Mouse (Mus musculus) E14TG2a.4 (cell line): ENCODE results near the gene Serpina10.

ENCODE experiments used
- CTCF ChIP-seq: conservative IDR thresholded peaks from 2 replicates; pipeline ENCODE4 v1.5.1; 2014; ENCODE audit warnings: low read length
- NANOG ChIP-seq: IDR thresholded peaks from 2 replicates; pipeline ENCODE4 v1.6.1; 2014; ENCODE audit warnings: borderline replicate concordance, low read length, mixed read lengths
- POU5F1 ChIP-seq: IDR thresholded peaks from 2 replicates; pipeline ENCODE4 v1.6.1; 2014; ENCODE audit warnings: low read length, borderline replicate concordance

GRCm38 (mm10) chr12:103615141-103615540 is 16.1 kb downstream of the Serpina10 start:
- TF ChIP-seq CTCF (no peak), POU5F1 (no peak), NANOG (no peak)
